Mouse (Mus musculus) macrophage (primary cell): ENCODE data around the gene Cpm. TPM values are rescaled to one million over a fixed set of nuclear protein-coding genes. Genes with fewer than 3 reads are reported as not detected.

Source experiments
- H3K27ac ChIP-seq: fragments of 350-480 bp; formaldehyde crosslinking; 2 replicates; pipeline ENCODE4 v1.9.0; 2021
- H3K36me3 ChIP-seq: fragments of 350-480 bp; formaldehyde crosslinking; 2 replicates; pipeline ENCODE4 v1.9.0; 2021; ENCODE audit errors: inconsistent target
- H3K4me3 ChIP-seq: fragments of 350-480 bp; formaldehyde crosslinking; 2 replicates; pipeline ENCODE4 v1.9.0; 2021; ENCODE audit errors: inconsistent target
- H3K79me2 ChIP-seq: fragments of 350-480 bp; formaldehyde crosslinking; 2 replicates; pipeline ENCODE4 v1.9.0; 2021; ENCODE audit errors: inconsistent target
- WGBS: methylation state at CpG from one replicate; pipeline ENCODE4 v1.1.7; 2026; ENCODE audit warnings: inconsistent platforms; ENCODE audit not compliant: missing documents; 5-methylcytosine and 5-hydroxymethylcytosine counted together
- polyA plus RNA-seq: library from polyadenylated mRNA; stranded (reverse); fragments of 250-400 nt; gene quantifications from 3 replicates; pipeline ENCODE4 v1.2.4, GENCODE M21; 2018; ENCODE audit warnings: inconsistent platforms

Cpm gene
- polyA plus RNA-seq, 1 experiment from 2014 or later: 0.07 TPM

DNA sequence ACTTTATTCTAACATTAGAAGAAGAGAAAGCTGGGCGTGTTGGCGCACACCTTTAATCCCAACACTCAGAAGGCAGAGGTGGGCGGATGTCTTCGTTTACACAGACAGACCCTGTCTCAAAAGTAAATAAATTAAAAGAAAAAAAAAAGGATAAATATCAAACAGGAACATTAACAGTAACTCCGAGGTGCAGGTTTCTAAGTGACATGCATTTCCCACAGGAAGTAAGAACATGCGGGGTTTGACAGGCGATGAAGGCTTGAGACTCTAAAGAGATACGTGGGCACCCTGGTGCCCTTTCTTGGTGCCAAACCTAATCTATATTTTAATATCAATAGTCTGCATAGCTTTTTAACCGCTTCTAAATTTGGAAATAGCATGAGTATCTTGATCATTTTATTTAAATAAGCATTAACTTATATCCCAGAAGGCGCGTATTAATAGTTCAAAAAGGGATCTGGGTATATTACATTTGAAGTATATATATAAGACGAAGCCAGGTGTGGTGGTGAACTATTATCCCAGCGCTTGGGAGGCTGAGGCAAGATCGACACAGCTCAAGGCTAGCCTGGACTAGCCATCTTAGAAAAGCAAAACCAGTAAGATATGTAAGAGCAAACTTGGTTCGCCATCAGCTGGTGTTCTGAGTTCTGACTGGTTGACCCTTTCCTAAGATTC is 56.0 kb downstream of the Cpm start:
- no peak overlapping the region for H3K27ac ChIP-seq
- 72% methylated on average over 15 of the region's 15 CpGs for WGBS
- peaks cover 21% of the 10 kb centered on the region; the same call in 1 of the 2 replicates for H3K36me3 ChIP-seq
- no peak overlapping the region for H3K4me3 ChIP-seq
- H3K79me2 ChIP-seq: no peaks in the 10 kb centered on the region

- H3K36me3 ChIP-seq: peaks cover 28% of the 10 kb centered on the region
- no peak overlapping the region for H3K27ac ChIP-seq
- WGBS: 89% methylated on average over 13 of the region's 13 CpGs
- peaks cover 4% of the 10 kb centered on the region; the same call in 1 of the 2 replicates for H3K79me2 ChIP-seq
- H3K4me3 ChIP-seq: no peak overlapping the region
Observed at GRCm38 (mm10) chr10:117685849-117686591, 56.7 kb downstream of the Cpm start.

- Histone ChIP-seq H3K36me3 (peaks cover 38% of the 10 kb centered on the region), H3K4me3 (no peak overlapping the region), H3K27ac (no peak overlapping the region), H3K79me2 (peaks cover 11% of the 10 kb centered on the region; the same call in 1 of the 2 replicates)
- WGBS: 93% methylated on average over 3 of the region's 3 CpGs
Observed at GRCm38 (mm10) chr10:117687018-117687417, 57.7 kb downstream of the Cpm start.

DNA sequence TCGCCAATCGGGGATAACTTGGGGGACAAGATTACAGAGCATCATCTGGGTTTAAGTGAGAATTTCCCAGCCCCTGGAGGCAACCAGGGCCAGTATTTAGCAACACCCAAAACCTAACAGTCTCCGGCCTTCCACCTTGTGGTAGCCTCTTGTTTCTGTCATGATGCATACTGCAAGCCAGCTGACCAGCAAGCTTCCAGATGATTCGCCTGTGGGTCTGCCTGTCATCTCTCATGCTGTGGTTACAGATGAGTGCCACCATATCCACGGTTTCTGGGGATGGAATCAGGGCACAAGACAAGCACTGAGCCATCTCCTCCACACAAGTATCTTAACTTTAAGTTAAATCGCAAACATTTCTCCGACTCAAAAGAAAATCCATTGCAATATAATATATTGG is 58.3 kb downstream of the Cpm start:
- no peak overlapping the region for H3K27ac ChIP-seq
- H3K36me3 ChIP-seq: peaks cover 43% of the 10 kb centered on the region
- no peak overlapping the region for H3K4me3 ChIP-seq
- H3K79me2 ChIP-seq: peaks cover 15% of the 10 kb centered on the region; the same call in 1 of the 2 replicates
- WGBS: 90% methylated on average over 7 of the region's 7 CpGs

- Histone ChIP-seq H3K79me2 (peaks cover 21% of the 10 kb centered on the region; the same call in 1 of the 2 replicates), H3K36me3 (peaks cover 49% of the 10 kb centered on the region)
- WGBS: 88% methylated on average over 13 of the region's 13 CpGs
Observed at GRCm38 (mm10) chr10:117688204-117689151, 59.2 kb downstream of the Cpm start.

GRCm38 (mm10) chr10:117689297-117690100 is 60.2 kb downstream of the Cpm start:
- Histone ChIP-seq H3K36me3 (peaks cover 56% of the 10 kb centered on the region), H3K4me3 (no peak overlapping the region), H3K27ac (no peak overlapping the region), H3K79me2 (peaks cover 28% of the 10 kb centered on the region)
- 93% methylated on average over 9 of the region's 11 CpGs for WGBS

More at GRCm38 (mm10) chr10:117688204-117689151, 59.2 kb downstream of the Cpm start:
- no peak overlapping the region for H3K4me3 ChIP-seq
- no peak overlapping the region for H3K27ac ChIP-seq

DNA sequence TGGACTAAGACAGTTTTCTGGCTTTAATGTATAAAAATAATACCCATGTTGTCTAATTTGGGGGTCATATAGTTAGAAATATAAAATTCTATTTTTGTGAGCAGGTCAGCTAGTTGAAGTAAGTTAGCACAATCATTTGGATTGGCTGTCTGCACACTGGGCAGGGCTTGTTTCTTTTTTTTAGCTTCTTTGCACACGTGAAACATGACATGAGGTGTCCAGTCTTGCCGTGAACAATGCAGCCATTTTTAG is 60.7 kb downstream of the Cpm start:
- H3K4me3 ChIP-seq: no peak overlapping the region
- H3K27ac ChIP-seq: no peak overlapping the region
- peaks cover 61% of the 10 kb centered on the region for H3K36me3 ChIP-seq
- peaks cover 33% of the 10 kb centered on the region for H3K79me2 ChIP-seq
- WGBS: 96% methylated on average over 2 of the region's 2 CpGs

- no peak overlapping the region for H3K27ac ChIP-seq
- WGBS: 96% methylated on average over 3 of the region's 3 CpGs
- H3K79me2 ChIP-seq: peaks cover 42% of the 10 kb centered on the region
- H3K4me3 ChIP-seq: no peak overlapping the region
- H3K36me3 ChIP-seq: peaks cover 69% of the 10 kb centered on the region
Observed at GRCm38 (mm10) chr10:117690770-117691296, 61.5 kb downstream of the Cpm start.

- Histone ChIP-seq H3K79me2 (peaks cover 48% of the 10 kb centered on the region), H3K27ac (no peak overlapping the region), H3K36me3 (peaks cover 76% of the 10 kb centered on the region), H3K4me3 (no peak overlapping the region)
- WGBS: 97% methylated on average over 10 of the region's 10 CpGs
Observed at GRCm38 (mm10) chr10:117691389-117691968, 62.2 kb downstream of the Cpm start.

DNA sequence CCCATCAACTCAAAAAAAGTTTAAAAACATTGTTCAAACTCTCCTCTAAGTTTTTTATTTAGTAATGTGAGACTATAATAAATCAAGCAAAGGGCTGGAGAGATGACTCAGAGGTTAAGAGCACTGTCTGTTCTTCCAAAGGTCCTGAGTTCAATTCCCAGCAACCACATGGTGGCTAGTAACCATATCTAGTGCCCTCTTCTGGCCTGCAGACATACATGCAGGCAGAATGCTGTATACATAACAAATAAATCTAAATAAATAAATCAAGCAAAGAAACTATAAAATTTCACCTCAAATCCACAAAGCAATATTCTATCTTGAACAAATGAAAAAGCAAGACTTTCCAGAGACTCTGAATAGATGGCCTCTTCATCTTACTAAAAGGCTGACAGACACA is 62.9 kb downstream of the Cpm start:
- H3K36me3 ChIP-seq: peaks cover 83% of the 10 kb centered on the region
- H3K4me3 ChIP-seq: no peak overlapping the region
- H3K27ac ChIP-seq: no peak overlapping the region
- H3K79me2 ChIP-seq: peaks cover 55% of the 10 kb centered on the region

DNA sequence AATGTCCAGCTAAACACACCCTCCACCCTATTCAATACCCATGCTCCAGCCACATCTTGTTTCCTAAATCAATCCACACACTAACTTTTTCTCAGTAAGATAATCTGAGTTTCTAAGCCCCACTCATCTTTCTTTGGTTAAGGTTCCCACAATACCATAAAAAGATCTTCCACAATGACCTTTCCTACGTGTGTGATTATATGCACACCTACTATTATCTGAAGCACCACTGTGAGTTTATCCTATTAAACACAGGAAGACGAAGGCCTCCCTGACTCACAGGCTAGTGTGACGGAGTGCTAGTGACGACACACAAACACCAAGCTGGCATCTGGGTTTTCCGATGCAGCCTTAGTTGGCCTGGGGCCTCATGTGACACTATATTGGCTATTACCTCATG is 63.7 kb downstream of the Cpm start:
- peaks cover 63% of the 10 kb centered on the region for H3K79me2 ChIP-seq
- H3K4me3 ChIP-seq: no peak overlapping the region
- H3K27ac ChIP-seq: no peak overlapping the region
- 92% methylated on average over 5 of the region's 5 CpGs for WGBS
- H3K36me3 ChIP-seq: peaks cover 90% of the 10 kb centered on the region

GRCm38 (mm10) chr10:117694255-117694953 is 65.1 kb downstream of the Cpm start:
- peaks cover 93% of the 10 kb centered on the region for H3K36me3 ChIP-seq
- H3K4me3 ChIP-seq: no peak overlapping the region
- H3K79me2 ChIP-seq: peaks cover 77% of the 10 kb centered on the region
- WGBS: 95% methylated on average over 6 of the region's 6 CpGs
- H3K27ac ChIP-seq: no peak overlapping the region

- Histone ChIP-seq H3K79me2 (peaks cover 83% of the 10 kb centered on the region), H3K36me3 (peaks cover 93% of the 10 kb centered on the region), H3K4me3 (no peak overlapping the region), H3K27ac (no peak overlapping the region)
- WGBS: 100% methylated on average over 4 of the region's 4 CpGs
Observed at GRCm38 (mm10) chr10:117695027-117695426, 65.7 kb downstream of the Cpm start.
